Mouse (Mus musculus) forebrain, postnatal 0 days (tissue): ENCODE data around the gene Birc3. TPM values are rescaled to one million over a fixed set of nuclear protein-coding genes. Genes with fewer than 3 reads are reported as not detected.
A peak's percentile ranks its signal among the peaks of the same experiment; 100 is the strongest.
"Not testable (repeated sequence)": the region's sequence is repeated elsewhere in the genome, so short reads cannot be mapped to it uniquely, and the experiment has no call there.

Experiments used
- ATAC-seq: fragments of 200-750 bp; cut with Nextera tagmentation; 2 replicates; pipeline ENCODE4 v1.8.0; 2017; ENCODE audit warnings: mild to moderate bottlenecking, moderate library complexity
- DNase-seq: peaks from one replicate; pipeline ENCODE4 v3.0.0-alpha.2; 2015
- H3K27ac ChIP-seq: fragments of 300-500 bp; sonication (generic); 2 replicates; pipeline ENCODE4 v1.5.1; 2014; ENCODE audit warnings: low read depth, mild to moderate bottlenecking, antibody characterized with exemption, low read length, moderate library complexity, mixed read lengths
- H3K27me3 ChIP-seq: fragments of 300-500 bp; sonication (generic); 2 replicates; pipeline ENCODE4 v1.6.1; 2014; ENCODE audit warnings: mild to moderate bottlenecking, low read length, mixed read lengths; ENCODE audit not compliant: insufficient read depth
- H3K36me3 ChIP-seq: fragments of 300-500 bp; sonication (generic); 2 replicates; pipeline ENCODE4 v1.6.1; 2014; ENCODE audit warnings: mild to moderate bottlenecking, moderate library complexity; ENCODE audit not compliant: insufficient read depth
- H3K4me1 ChIP-seq: fragments of 300-500 bp; sonication (generic); 2 replicates; pipeline ENCODE4 v1.6.1; 2014; ENCODE audit warnings: antibody characterized with exemption; ENCODE audit not compliant: insufficient read depth
- H3K4me2 ChIP-seq: fragments of 300-500 bp; sonication (generic); 2 replicates; pipeline ENCODE4 v1.6.1; 2014; ENCODE audit warnings: low read depth, mild to moderate bottlenecking, moderate library complexity
- H3K4me3 ChIP-seq: fragments of 300-500 bp; sonication (generic); 2 replicates; pipeline ENCODE4 v1.5.1; 2014; ENCODE audit warnings: low read depth, low read length, mixed read lengths
- H3K9ac ChIP-seq: fragments of 300-500 bp; sonication (generic); 2 replicates; pipeline ENCODE4 v1.6.1; 2014; ENCODE audit warnings: mild to moderate bottlenecking
- H3K9me3 ChIP-seq: fragments of 300-500 bp; sonication (generic); 2 replicates; pipeline ENCODE4 v1.6.1; 2016; ENCODE audit warnings: low read length
- CTCF ChIP-seq: sonication (generic); IDR thresholded peaks from 2 replicates; pipeline ENCODE4 v1.5.1; 2016; ENCODE audit warnings: antibody characterized with exemption, control low read depth, low read depth
- WGBS: fragments of 180-500 bp; shearing (Covaris S2); extraction: QIAGEN DNeasy Blood & Tissue Kit; methylation state at CpG from one replicate; pipeline ENCODE4 v1.1.7; 2014; 5-methylcytosine and 5-hydroxymethylcytosine counted together
- polyA plus RNA-seq: library from polyadenylated mRNA; unstranded; fragments of >200 nt; fragmentation: Nextera tagmentation; extraction: Ambion mirVana; gene quantifications from 2 replicates; pipeline ENCODE4 v1.2.1, GENCODE M21; 2015
- total RNA-seq: library from RNA; depleted of rRNA; stranded (reverse); fragments of >200 nt; gene quantifications from 2 replicates; pipeline ENCODE4 v1.2.3, GENCODE M21; 2014

Birc3 gene
- total and polyA plus RNA-seq, 2 experiments from 2014 or later, result 0.90 to 2.5 TPM

GRCm38 (mm10) chr9:7903262-7903661 is 30.3 kb upstream of the Birc3 start:
- no peak for TF ChIP-seq CTCF
- no peak overlapping the region for H3K4me2 ChIP-seq
- no peak for ATAC-seq
- H3K4me3 ChIP-seq, result no peak overlapping the region
- H3K9me3 ChIP-seq, result no peaks in the 10 kb centered on the region
- no peaks in the 10 kb centered on the region for H3K4me1 ChIP-seq
- 89% methylated on average over 2 of the region's 2 CpGs for WGBS
- no peak for DNase-seq
- no peak overlapping the region for H3K27ac ChIP-seq
- H3K36me3 ChIP-seq, result no peaks in the 10 kb centered on the region
- H3K27me3 ChIP-seq, result no peaks in the 10 kb centered on the region
- no peak overlapping the region for H3K9ac ChIP-seq

GRCm38 (mm10) chr9:7902311-7902710 is 29.3 kb upstream of the Birc3 start:
- DNase-seq (no peak), ATAC-seq (peak; percentile 40; the same call in 1 of the 2 replicates)
- TF ChIP-seq CTCF, result no peak
- Histone ChIP-seq H3K4me2 (no peak overlapping the region), H3K27ac (no peak overlapping the region), H3K36me3 (no peaks in the 10 kb centered on the region), H3K9me3 (no peaks in the 10 kb centered on the region), H3K27me3 (no peaks in the 10 kb centered on the region), H3K4me3 (no peak overlapping the region), H3K9ac (no peak overlapping the region), H3K4me1 (no peaks in the 10 kb centered on the region)
- WGBS, result 43% methylated on average over 7 of the region's 7 CpGs

DNA sequence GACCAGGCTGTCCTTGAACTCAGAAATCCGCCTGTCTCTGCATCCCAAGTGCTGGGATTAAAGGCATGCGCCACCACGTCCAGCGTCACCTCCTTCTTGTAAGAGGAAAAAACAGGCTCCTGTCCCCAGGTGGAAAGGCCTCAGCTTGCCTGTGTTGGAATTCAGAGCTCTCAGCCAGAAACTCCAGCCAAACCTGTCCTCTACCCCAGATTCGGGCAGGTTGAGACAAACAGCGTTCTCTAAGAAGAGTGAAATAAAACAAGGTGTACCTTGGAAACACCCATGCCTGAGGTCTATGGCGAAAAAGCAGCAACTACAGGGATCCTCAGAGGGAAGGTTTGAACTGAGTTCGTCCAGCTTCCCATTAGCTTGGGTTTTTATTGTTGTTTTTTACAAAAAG is 28.0 kb upstream of the Birc3 start:
- H3K9ac ChIP-seq, result no peak overlapping the region
- H3K9me3 ChIP-seq, result no peaks in the 10 kb centered on the region
- no peak for TF ChIP-seq CTCF
- H3K4me1 ChIP-seq, result no peaks in the 10 kb centered on the region
- no peaks in the 10 kb centered on the region for H3K36me3 ChIP-seq
- WGBS, result 92% methylated on average over 8 of the region's 8 CpGs
- no peaks in the 10 kb centered on the region for H3K27me3 ChIP-seq
- no peak for ATAC-seq
- no peak for DNase-seq
- no peak overlapping the region for H3K4me2 ChIP-seq
- H3K4me3 ChIP-seq, result no peak overlapping the region
- no peak overlapping the region for H3K27ac ChIP-seq

- ATAC-seq, result peak; percentile 78
- H3K4me1 ChIP-seq, result no peaks in the 10 kb centered on the region
Measured at GRCm38 (mm10) chr9:7897502-7897901, 24.5 kb upstream of the Birc3 start.

GRCm38 (mm10) chr9:7891796-7892195 is 18.8 kb upstream of the Birc3 start:
- not testable (repeated sequence) for ATAC-seq, H3K4me3 ChIP-seq

More at GRCm38 (mm10) chr9:7897502-7897901, 24.5 kb upstream of the Birc3 start:
- H3K4me3 ChIP-seq, result no peak overlapping the region
- DNase-seq, result peak; percentile 64
- H3K27me3 ChIP-seq, result no peaks in the 10 kb centered on the region
- TF ChIP-seq CTCF, result peak; percentile 83
- WGBS, result 1% methylated on average over 3 of the region's 3 CpGs
- no peak overlapping the region for H3K9ac ChIP-seq
- H3K9me3 ChIP-seq, result no peaks in the 10 kb centered on the region
- no peak overlapping the region for H3K4me2 ChIP-seq
- H3K27ac ChIP-seq, result no peak overlapping the region
- no peaks in the 10 kb centered on the region for H3K36me3 ChIP-seq

DNA sequence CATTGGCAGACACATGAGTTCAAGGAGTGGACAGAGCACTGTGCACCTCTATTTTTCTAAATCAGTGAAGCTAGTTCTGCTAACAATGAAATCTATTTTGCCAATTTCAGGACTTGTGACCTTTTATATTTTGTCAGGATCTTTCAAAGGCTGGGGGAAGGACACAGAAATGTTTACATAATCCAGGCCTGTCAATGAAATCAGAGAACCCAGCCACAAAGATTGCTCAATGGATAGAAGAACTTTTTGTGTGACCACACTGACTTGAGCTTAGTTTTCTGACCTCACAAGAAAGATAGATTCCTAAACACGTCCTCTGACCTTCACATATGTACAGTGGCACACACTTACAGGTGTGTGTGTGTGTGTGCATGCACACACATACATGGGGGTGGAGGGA is 18.2 kb upstream of the Birc3 start:
- Histone ChIP-seq H3K4me1 (no peaks in the 10 kb centered on the region), H3K4me3 (no peak overlapping the region), H3K27me3 (no peaks in the 10 kb centered on the region), H3K9me3 (no peaks in the 10 kb centered on the region), H3K36me3 (no peaks in the 10 kb centered on the region), H3K9ac (no peak overlapping the region), H3K27ac (no peak overlapping the region), H3K4me2 (no peak overlapping the region)
- no peak for TF ChIP-seq CTCF
- ATAC-seq (no peak), DNase-seq (no peak)
- WGBS, result 81% methylated on average over 1 of the region's 1 CpGs

More at GRCm38 (mm10) chr9:7891796-7892195, 18.8 kb upstream of the Birc3 start:
- H3K27me3 ChIP-seq, H3K9ac ChIP-seq, H3K36me3 ChIP-seq, H3K27ac ChIP-seq, DNase-seq, H3K9me3 ChIP-seq, H3K4me2 ChIP-seq, H3K4me1 ChIP-seq: not testable (repeated sequence)
- WGBS, result 93% methylated on average over 1 of the region's 1 CpGs

- H3K36me3 ChIP-seq, result no peaks in the 10 kb centered on the region
- no peak for TF ChIP-seq CTCF
- DNase-seq (no peak), ATAC-seq (no peak)
- 96% methylated on average over 3 of the region's 3 CpGs for WGBS
- H3K27ac ChIP-seq, result no peak overlapping the region
- no peak overlapping the region for H3K9ac ChIP-seq
- no peak overlapping the region for H3K4me2 ChIP-seq
- H3K9me3 ChIP-seq, result 0 out of 2 replicates have a peak, but pooled peaks cover 4% of the 10 kb centered on the region
- no peak overlapping the region for H3K4me3 ChIP-seq
- H3K27me3 ChIP-seq, result no peaks in the 10 kb centered on the region
- H3K4me1 ChIP-seq, result no peaks in the 10 kb centered on the region
Measured at GRCm38 (mm10) chr9:7884346-7884745, 11.4 kb upstream of the Birc3 start.
